Mouse (Mus musculus) heart, adult 2 months (tissue): ENCODE data around the gene Zfr2.

Source experiments
- CTCF ChIP-seq: fragments of 200-600 bp; IDR thresholded peaks from 2 replicates; pipeline ENCODE4 v1.8.1; 2022; ENCODE audit warnings: antibody characterized with exemption, mild to moderate bottlenecking, moderate library complexity
- EP300 ChIP-seq: fragments of 200-500 bp; IDR thresholded peaks from 2 replicates; pipeline ENCODE4 v1.6.1; 2011; ENCODE audit warnings: low read depth, low read length, control low read depth; ENCODE audit not compliant: insufficient read depth
- POLR2A ChIP-seq: fragments of 200-500 bp; IDR thresholded peaks from 2 replicates; pipeline ENCODE4 v1.6.1; 2011; ENCODE audit warnings: mild to moderate bottlenecking, low read depth, low read length, control low read depth; ENCODE audit not compliant: insufficient read depth

DNA sequence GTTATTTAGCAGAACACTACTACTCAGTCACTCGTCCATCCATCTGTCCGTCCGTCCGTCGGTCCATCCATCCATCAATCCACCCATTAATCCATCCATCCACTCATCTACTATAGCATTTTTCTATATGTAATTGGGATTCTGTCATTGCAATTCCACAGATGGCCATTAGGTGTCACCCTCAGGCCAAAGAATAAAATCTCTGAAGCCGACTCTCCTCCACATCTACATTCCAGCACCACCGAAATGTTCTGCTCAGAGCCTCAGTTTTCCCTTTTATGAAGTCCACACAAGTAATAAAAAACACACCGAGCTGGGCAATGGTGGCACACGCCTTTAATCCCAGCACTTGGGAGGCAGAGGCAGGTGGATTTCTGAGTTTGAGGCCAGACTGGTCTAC, 34.7 kb upstream of the Zfr2 start:
- TF ChIP-seq CTCF = peak; percentile 88
- TF ChIP-seq POLR2A = no peak; the same call in 1 of the 2 replicates
- no peak; the same call in 1 of the 2 replicates for TF ChIP-seq EP300
